Comparison of ENCODE assay signal across 8 mouse cellular contexts in genomic region chr4:134288397-134289256, GRCm38 (mm10). TPM values are rescaled to one million over a fixed set of nuclear protein-coding genes. Genes with fewer than 3 reads are reported as not detected.
DNase-seq lines count a peak whose midpoint lies in the region; ATAC-seq and TF ChIP-seq lines count a peak whose summit lies in the region.

No protein-coding gene starts in this region.

- TF ChIP-seq CTCF in lung, postnatal 0 days (IDR thresholded peaks at IDR 0.05), result no peak

- no peaks in the 10 kb centered on the region for H3K9me3 ChIP-seq in lung, postnatal 0 days (ENCODE audit: low read length)
- no peaks in the 10 kb centered on the region for H3K9me3 ChIP-seq in forebrain, embryonic 10.5 days
- no peaks in the 10 kb centered on the region for H3K9me3 ChIP-seq in limb, embryonic 10.5 days (replicated peaks)
- H3K9me3 ChIP-seq in neural tube, embryonic 14.5 days (ENCODE audit: control insufficient read depth, low read length), result no peaks in the 10 kb centered on the region

- no peaks in the 10 kb centered on the region for H3K27me3 ChIP-seq in lung, postnatal 0 days (replicated peaks; ENCODE audit: insufficient read depth, low read length)
- H3K27me3 ChIP-seq in forebrain, embryonic 10.5 days (ENCODE audit: poor library complexity, severe bottlenecking), result 0 out of 2 replicates have a peak, but pooled peaks cover 7% of the 10 kb centered on the region
- H3K27me3 ChIP-seq in limb, embryonic 10.5 days (ENCODE audit: low read depth, poor library complexity, severe bottlenecking), result peaks cover 12% of the 10 kb centered on the region
- H3K27me3 ChIP-seq in neural tube, embryonic 14.5 days (ENCODE audit: control insufficient read depth, insufficient read depth, low read length), result no peaks in the 10 kb centered on the region

- H3K4me1 ChIP-seq in lung, postnatal 0 days (ENCODE audit: insufficient read depth, low read depth, low read length), result peaks cover 9% of the 10 kb centered on the region; the same call in 1 of the 2 replicates
- H3K4me1 ChIP-seq in forebrain, embryonic 10.5 days, result peaks cover 31% of the 10 kb centered on the region
- H3K4me1 ChIP-seq in limb, embryonic 10.5 days, result peaks cover 35% of the 10 kb centered on the region
- H3K4me1 ChIP-seq in neural tube, embryonic 14.5 days (ENCODE audit: control insufficient read depth, insufficient read depth, low read length), result peaks cover 19% of the 10 kb centered on the region

- DNase-seq in lung, postnatal 0 days (ENCODE audit: low spot score), result peak; percentile 49
- DNase-seq in lung, postnatal 10 days, result no peak
- no peak for DNase-seq in forebrain, embryonic 10.5 days (ENCODE audit: extremely low spot score, low spot score)
- DNase-seq in limb, embryonic 10.5 days (ENCODE audit: low spot score), result no peak
- no peak for DNase-seq in gastrocnemius, adult 18-20 months (ENCODE audit: low spot score)
- no peak for DNase-seq in adrenal gland, postnatal 14 days
- no peak for DNase-seq in frontal cortex, postnatal 36 days (ENCODE audit: low spot score in 2 of 2)

- ATAC-seq in lung, postnatal 0 days, result no peak
- no peak for ATAC-seq in neural tube, embryonic 14.5 days (ENCODE audit: low read depth)

- H3K9ac ChIP-seq in lung, postnatal 0 days (replicated peaks; ENCODE audit: low read depth), result peak overlapping the region; percentile 1; the same call in 1 of the 2 replicates
- peak overlapping the region; percentile 97 for H3K9ac ChIP-seq in neural tube, embryonic 14.5 days (replicated peaks; ENCODE audit: low read depth, low read length)

- no peak for TF ChIP-seq EP300 in lung, postnatal 0 days (IDR thresholded peaks at IDR 0.05)

- 14% methylated on average over 11 of the region's 11 CpGs for WGBS in lung, postnatal 0 days
- WGBS in forebrain, embryonic 10.5 days, result 50% methylated on average over 11 of the region's 11 CpGs
- 32% methylated on average over 11 of the region's 11 CpGs for WGBS in limb, embryonic 10.5 days
- 26% methylated on average over 11 of the region's 11 CpGs for WGBS in neural tube, embryonic 14.5 days

- peak overlapping the region; percentile 94 for H3K4me2 ChIP-seq in lung, postnatal 0 days (replicated peaks; ENCODE audit: low read depth, low read length)
- peak overlapping the region; percentile 92 for H3K4me2 ChIP-seq in neural tube, embryonic 14.5 days (ENCODE audit: low read depth, low read length)

- H3K27ac ChIP-seq in lung, postnatal 0 days (ENCODE audit: low read length), result peak overlapping the region; percentile 98; the same call in 1 of the 2 replicates
- H3K27ac ChIP-seq in forebrain, embryonic 10.5 days, result peak overlapping the region; percentile 100
- peak overlapping the region; percentile 100 for H3K27ac ChIP-seq in limb, embryonic 10.5 days
- H3K27ac ChIP-seq in neural tube, embryonic 14.5 days (ENCODE audit: low read depth, low read length), result peak overlapping the region; percentile 100

- no peaks in the 10 kb centered on the region for H3K36me3 ChIP-seq in lung, postnatal 0 days (ENCODE audit: insufficient read depth, low read length)
- H3K36me3 ChIP-seq in forebrain, embryonic 10.5 days (replicated peaks), result peaks cover 17% of the 10 kb centered on the region
- peaks cover 16% of the 10 kb centered on the region for H3K36me3 ChIP-seq in limb, embryonic 10.5 days
- 0 out of 2 replicates have a peak, but pooled peaks cover 5% of the 10 kb centered on the region for H3K36me3 ChIP-seq in neural tube, embryonic 14.5 days (ENCODE audit: control insufficient read depth, insufficient read depth, low read length)

- no peak overlapping the region; the same call in 1 of the 2 replicates for H3K4me3 ChIP-seq in lung, postnatal 0 days (ENCODE audit: low read depth, low read length)
- H3K4me3 ChIP-seq in forebrain, embryonic 10.5 days, result peak overlapping the region; percentile 91
- peak overlapping the region; percentile 64 for H3K4me3 ChIP-seq in limb, embryonic 10.5 days
- peak overlapping the region; percentile 99 for H3K4me3 ChIP-seq in neural tube, embryonic 14.5 days (ENCODE audit: low read depth, low read length)

RNA-seq across cellular contexts. Expression of gene Pdik1l, which starts 0.9 kb away (rescaled TPM):
- polyA plus RNA-seq in lung, postnatal 0 days (2015; fragmentation: Nextera tagmentation; extraction: Ambion mirVana), result 9.9 and 10.0 TPM in 2 replicates
- 21.7 and 22.0 TPM in 2 replicates for polyA plus RNA-seq in forebrain, embryonic 10.5 days (2016; fragmentation: Nextera tagmentation; extraction: Ambion mirVana)
- polyA plus RNA-seq in limb, embryonic 10.5 days (2016; fragmentation: Nextera tagmentation; extraction: Ambion mirVana), result 13.9 and 19.6 TPM in 2 replicates
- 38.5 and 43.9 TPM in 2 replicates for polyA plus RNA-seq in neural tube, embryonic 14.5 days (2014; fragmentation: Nextera tagmentation; extraction: Ambion mirVana)
- total RNA-seq in gastrocnemius, adult 18-20 months (2021), result 1 to 10 TPM; 3.9 to 5.7 TPM
- total RNA-seq in adrenal gland, postnatal 14 days (2021), result 18.1 and 20.7 TPM in 2 replicates

RNA-seq across cellular contexts. Expression of gene Trim63, which starts 26.3 kb away (rescaled TPM):
- polyA plus RNA-seq in lung, postnatal 0 days (2015; fragmentation: Nextera tagmentation; extraction: Ambion mirVana), result 0.75 and 1.3 TPM in 2 replicates
- polyA plus RNA-seq in forebrain, embryonic 10.5 days (2016; fragmentation: Nextera tagmentation; extraction: Ambion mirVana), result 0.22 and 0.84 TPM in 2 replicates
- polyA plus RNA-seq in limb, embryonic 10.5 days (2016; fragmentation: Nextera tagmentation; extraction: Ambion mirVana), result 0.30 and 0.95 TPM in 2 replicates
- 0.39 and 0.50 TPM in 2 replicates for polyA plus RNA-seq in neural tube, embryonic 14.5 days (2014; fragmentation: Nextera tagmentation; extraction: Ambion mirVana)
- total RNA-seq in gastrocnemius, adult 18-20 months (2021), result 100 to 1,000 TPM; 322 to 461 TPM
- total RNA-seq in adrenal gland, postnatal 14 days (2021), result not detected in 2 replicates

RNA-seq across cellular contexts. Expression of gene Grrp1, which starts 34.7 kb away (rescaled TPM):
- 23.6 and 24.5 TPM in 2 replicates for polyA plus RNA-seq in lung, postnatal 0 days (2015; fragmentation: Nextera tagmentation; extraction: Ambion mirVana)
- polyA plus RNA-seq in forebrain, embryonic 10.5 days (2016; fragmentation: Nextera tagmentation; extraction: Ambion mirVana), result 8.3 and 8.4 TPM in 2 replicates
- 9.2 and 10.9 TPM in 2 replicates for polyA plus RNA-seq in limb, embryonic 10.5 days (2016; fragmentation: Nextera tagmentation; extraction: Ambion mirVana)
- 13.4 and 15.4 TPM in 2 replicates for polyA plus RNA-seq in neural tube, embryonic 14.5 days (2014; fragmentation: Nextera tagmentation; extraction: Ambion mirVana)
- 1 to 10 TPM; 2.9 to 3.1 TPM for total RNA-seq in gastrocnemius, adult 18-20 months (2021)
- total RNA-seq in adrenal gland, postnatal 14 days (2021), result 11.4 and 13.8 TPM in 2 replicates

RNA-seq across cellular contexts. Expression of gene Gm30191, which starts 41.9 kb away (rescaled TPM):
- polyA plus RNA-seq in lung, postnatal 0 days (2015; fragmentation: Nextera tagmentation; extraction: Ambion mirVana), result not detected in 2 replicates
- polyA plus RNA-seq in forebrain, embryonic 10.5 days (2016; fragmentation: Nextera tagmentation; extraction: Ambion mirVana), result 0.24 TPM in 1 of 2 replicates, not detected in the other
- polyA plus RNA-seq in limb, embryonic 10.5 days (2016; fragmentation: Nextera tagmentation; extraction: Ambion mirVana), result not detected in 2 replicates
- polyA plus RNA-seq in neural tube, embryonic 14.5 days (2014; fragmentation: Nextera tagmentation; extraction: Ambion mirVana), result not detected in 2 replicates
- not detected for total RNA-seq in gastrocnemius, adult 18-20 months (2021)
- total RNA-seq in adrenal gland, postnatal 14 days (2021), result not detected in 2 replicates

RNA-seq across cellular contexts. Expression of gene Zfp593, which starts 43.2 kb away (rescaled TPM):
- polyA plus RNA-seq in lung, postnatal 0 days (2015; fragmentation: Nextera tagmentation; extraction: Ambion mirVana), result 9.0 and 9.2 TPM in 2 replicates
- 20.7 and 22.7 TPM in 2 replicates for polyA plus RNA-seq in forebrain, embryonic 10.5 days (2016; fragmentation: Nextera tagmentation; extraction: Ambion mirVana)
- 19.0 and 23.5 TPM in 2 replicates for polyA plus RNA-seq in limb, embryonic 10.5 days (2016; fragmentation: Nextera tagmentation; extraction: Ambion mirVana)
- 12.4 and 15.6 TPM in 2 replicates for polyA plus RNA-seq in neural tube, embryonic 14.5 days (2014; fragmentation: Nextera tagmentation; extraction: Ambion mirVana)
- total RNA-seq in gastrocnemius, adult 18-20 months (2021), result 1 to 10 TPM; 4.7 to 5.7 TPM
- 8.4 and 9.7 TPM in 2 replicates for total RNA-seq in adrenal gland, postnatal 14 days (2021)
